Mouse (Mus musculus): ENCODE results near the gene Nbas. TPM values are rescaled to one million over a fixed set of nuclear protein-coding genes. Genes with fewer than 3 reads are reported as not detected.

Gene Nbas
- polyA plus RNA-seq, 1 experiment: 18.7 TPM

- DNase-seq (ENCODE audit: low read depth): no peak
Measured at GRCm38 (mm10) chr12:13389644-13390043, 120.7 kb downstream of the Nbas start.

- no peak for DNase-seq (ENCODE audit: low read depth)
Measured at GRCm38 (mm10) chr12:13410191-13410590, 141.3 kb downstream of the Nbas start.

- DNase-seq (ENCODE audit: low read depth): no peak
Measured at GRCm38 (mm10) chr12:13418651-13419050, 149.7 kb downstream of the Nbas start.

- DNase-seq (ENCODE audit: low read depth): no peak
Measured at GRCm38 (mm10) chr12:13430219-13430618, 161.3 kb downstream of the Nbas start.

- no peak for DNase-seq (ENCODE audit: low read depth)
Measured at GRCm38 (mm10) chr12:13444653-13445431, 175.9 kb downstream of the Nbas start.

- DNase-seq (ENCODE audit: low read depth): no peak
Measured at GRCm38 (mm10) chr12:13445486-13446065, 176.6 kb downstream of the Nbas start.

- DNase-seq (ENCODE audit: low read depth): no peak
Measured at GRCm38 (mm10) chr12:13448916-13449315, 180.0 kb downstream of the Nbas start.

GRCm38 (mm10) chr12:13452050-13452449 lies 183.1 kb downstream of the Nbas start:
- no peak for DNase-seq (ENCODE audit: low read depth)

- DNase-seq (ENCODE audit: low read depth): no peak
Measured at GRCm38 (mm10) chr12:13460223-13460853, 191.4 kb downstream of the Nbas start.

GRCm38 (mm10) chr12:13461558-13462153 lies 192.7 kb downstream of the Nbas start:
- DNase-seq (ENCODE audit: low read depth): no peak

GRCm38 (mm10) chr12:13462397-13462796 lies 193.5 kb downstream of the Nbas start:
- no peak for DNase-seq (ENCODE audit: low read depth)

GRCm38 (mm10) chr12:13465554-13465953 lies 196.6 kb downstream of the Nbas start:
- DNase-seq (ENCODE audit: low read depth): no peak

GRCm38 (mm10) chr12:13474881-13475280 lies 205.9 kb downstream of the Nbas start:
- no peak for DNase-seq (ENCODE audit: low read depth)

- DNase-seq (ENCODE audit: low read depth): no peak
Measured at GRCm38 (mm10) chr12:13479163-13479562, 210.2 kb downstream of the Nbas start.

GRCm38 (mm10) chr12:13486278-13486677 lies 217.3 kb downstream of the Nbas start:
- no peak for DNase-seq (ENCODE audit: low read depth)

- no peak for DNase-seq (ENCODE audit: low read depth)
Measured at GRCm38 (mm10) chr12:13497211-13497610, 228.3 kb downstream of the Nbas start.

- no peak for DNase-seq (ENCODE audit: low read depth)
Measured at GRCm38 (mm10) chr12:13499237-13499889, 230.4 kb downstream of the Nbas start.

- DNase-seq (ENCODE audit: low read depth): no peak
Measured at GRCm38 (mm10) chr12:13500191-13500590, 231.3 kb downstream of the Nbas start.

GRCm38 (mm10) chr12:13504771-13505444 lies 236.0 kb downstream of the Nbas start:
- no peak for DNase-seq (ENCODE audit: low read depth)

- DNase-seq (ENCODE audit: low read depth): no peak
Measured at GRCm38 (mm10) chr12:13518082-13518481, 249.1 kb downstream of the Nbas start.

- no peak for DNase-seq (ENCODE audit: low read depth)
Measured at GRCm38 (mm10) chr12:13519413-13519812, 250.5 kb downstream of the Nbas start.

All from gonadal fat pad, adult 2 months (tissue).